Mouse (Mus musculus) spleen, adult 2 months (tissue): Measurements from ENCODE around the gene Pprc1.

Experiments
- CTCF ChIP-seq: fragments of 200-500 bp; IDR thresholded peaks from 2 replicates; pipeline ENCODE4 v1.5.1; 2011; ENCODE audit warnings: mild to moderate bottlenecking, inconsistent platforms; ENCODE audit not compliant: insufficient read depth, insufficient read length, insufficient replicate concordance; ENCODE audit errors: extremely low read depth
- POLR2A ChIP-seq: fragments of 200-500 bp; IDR thresholded peaks from 2 replicates; pipeline ENCODE4 v1.6.1; 2011; ENCODE audit warnings: low read depth, low read length, inconsistent platforms

- TF ChIP-seq POLR2A (no peak), CTCF (no peak)
These were observed 74.8 kb downstream of the Pprc1 start for GRCm38 (mm10) chr19:46119458-46119857.
